Mouse (Mus musculus) C2C12 (cell line): Measurements from ENCODE around the gene Cfl1.
"Not testable (repeated sequence)": the region's sequence is repeated elsewhere in the genome, so short reads cannot be mapped to it uniquely, and the experiment has no call there.

Source experiments
- CEBPB ChIP-seq: IDR thresholded peaks from one replicate; pipeline ENCODE4 v1.6.1; 2011; ENCODE audit warnings: low read depth, mild to moderate bottlenecking, control low read depth, moderate library complexity
- CTCF ChIP-seq: IDR thresholded peaks from one replicate; pipeline ENCODE4 v1.5.1; 2011; ENCODE audit not compliant: control insufficient read depth, insufficient read depth, insufficient read length
- FOSL1 ChIP-seq: IDR thresholded peaks from one replicate; pipeline ENCODE4 v1.8.0; 2011; ENCODE audit warnings: mild to moderate bottlenecking, low read length; ENCODE audit not compliant: poor library complexity, insufficient read depth, severe bottlenecking
- MAX ChIP-seq: IDR thresholded peaks from one replicate; pipeline ENCODE4 v1.6.1; 2011; ENCODE audit warnings: mild to moderate bottlenecking, control low read depth
- MYOG ChIP-seq: IDR thresholded peaks from one replicate; pipeline ENCODE4 v1.6.1; 2011; ENCODE audit not compliant: control insufficient read depth, insufficient read length; ENCODE audit errors: extremely low read depth
- USF1 ChIP-seq: IDR thresholded peaks from one replicate; pipeline ENCODE4 v1.6.1; 2011; ENCODE audit warnings: low read depth, mild to moderate bottlenecking, control low read depth, moderate library complexity

DNA sequence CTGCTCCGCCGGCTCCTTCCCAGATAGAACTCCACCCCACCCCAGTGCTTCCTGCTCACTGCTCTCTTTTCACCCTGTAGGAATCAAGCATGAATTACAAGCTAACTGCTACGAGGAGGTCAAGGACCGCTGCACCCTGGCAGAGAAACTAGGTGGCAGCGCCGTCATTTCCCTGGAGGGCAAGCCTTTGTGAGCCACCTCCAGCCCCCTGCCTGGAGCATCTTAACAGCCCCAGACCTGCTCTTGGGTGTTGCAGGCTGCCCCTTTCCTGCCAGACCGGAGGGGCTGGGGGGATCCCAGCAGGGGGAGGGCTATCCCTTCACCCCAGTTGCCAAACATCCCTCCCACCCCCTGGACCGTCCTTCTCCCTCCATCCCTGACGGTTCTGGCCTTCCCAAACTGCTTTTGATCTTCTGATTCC lies 3.1 kb downstream of the Cfl1 start:
- TF ChIP-seq CEBPB, USF1, CTCF, FOSL1, MYOG, MAX: not testable (repeated sequence)
